Mouse (Mus musculus) ES-Bruce4 (cell line): ENCODE data around the gene Snapc1. TPM values are rescaled to one million over a fixed set of nuclear protein-coding genes. Genes with fewer than 3 reads are reported as not detected.

Source experiments
- H3K27ac ChIP-seq: 2 replicates; pipeline ENCODE4 v1.5.1; 2012; ENCODE audit warnings: low read length, inconsistent platforms; ENCODE audit not compliant: insufficient read depth
- H3K27me3 ChIP-seq: 2 replicates; pipeline ENCODE4 v1.6.1; 2012; ENCODE audit warnings: mild to moderate bottlenecking, low read length, inconsistent platforms; ENCODE audit not compliant: control insufficient read depth, poor library complexity, insufficient read depth, severe bottlenecking
- H3K36me3 ChIP-seq: 2 replicates; pipeline ENCODE4 v1.6.1; 2012; ENCODE audit warnings: inconsistent platforms, mild to moderate bottlenecking, low read length, moderate library complexity; ENCODE audit not compliant: control insufficient read depth, poor library complexity, insufficient read depth, severe bottlenecking
- H3K4me1 ChIP-seq: one replicate; pipeline ENCODE4 v1.8.1; 2011; ENCODE audit warnings: low read length; ENCODE audit not compliant: control insufficient read depth, insufficient read depth
- H3K4me3 ChIP-seq: 2 replicates; pipeline ENCODE4 v1.5.1; 2011; ENCODE audit warnings: low read depth, mild to moderate bottlenecking, low read length
- H3K9ac ChIP-seq: 2 replicates; pipeline ENCODE4 v1.6.1; 2012; ENCODE audit warnings: low read depth, mild to moderate bottlenecking, inconsistent platforms; ENCODE audit not compliant: poor library complexity, severe bottlenecking
- H3K9me3 ChIP-seq: replicated peaks from 2 replicates; pipeline ENCODE4 v1.6.1; 2012; ENCODE audit warnings: mild to moderate bottlenecking, low read length, inconsistent platforms; ENCODE audit not compliant: control insufficient read depth, poor library complexity, insufficient read depth, severe bottlenecking
- CTCF ChIP-seq: IDR thresholded peaks from one replicate; pipeline ENCODE4 v1.8.1; 2011; ENCODE audit warnings: low read depth, low read length
- EP300 ChIP-seq: IDR thresholded peaks from 2 replicates; pipeline ENCODE4 v1.6.1; 2011; ENCODE audit warnings: low read depth, low read length; ENCODE audit not compliant: insufficient read depth
- POLR2A ChIP-seq: IDR thresholded peaks from one replicate; pipeline ENCODE4 v1.8.1; 2011; ENCODE audit warnings: low read length; ENCODE audit not compliant: insufficient read depth
- polyA plus RNA-seq: library from polyadenylated mRNA; stranded (reverse); fragments of >200 nt; gene quantifications from 2 replicates; pipeline ENCODE4 v1.2.4, GENCODE M21; 2011; ENCODE audit warnings: low read depth; ENCODE audit not compliant: missing spikeins, insufficient read depth, insufficient read length

Gene Snapc1
- 26.9 and 31.0 TPM in 2 replicates for polyA plus RNA-seq

DNA sequence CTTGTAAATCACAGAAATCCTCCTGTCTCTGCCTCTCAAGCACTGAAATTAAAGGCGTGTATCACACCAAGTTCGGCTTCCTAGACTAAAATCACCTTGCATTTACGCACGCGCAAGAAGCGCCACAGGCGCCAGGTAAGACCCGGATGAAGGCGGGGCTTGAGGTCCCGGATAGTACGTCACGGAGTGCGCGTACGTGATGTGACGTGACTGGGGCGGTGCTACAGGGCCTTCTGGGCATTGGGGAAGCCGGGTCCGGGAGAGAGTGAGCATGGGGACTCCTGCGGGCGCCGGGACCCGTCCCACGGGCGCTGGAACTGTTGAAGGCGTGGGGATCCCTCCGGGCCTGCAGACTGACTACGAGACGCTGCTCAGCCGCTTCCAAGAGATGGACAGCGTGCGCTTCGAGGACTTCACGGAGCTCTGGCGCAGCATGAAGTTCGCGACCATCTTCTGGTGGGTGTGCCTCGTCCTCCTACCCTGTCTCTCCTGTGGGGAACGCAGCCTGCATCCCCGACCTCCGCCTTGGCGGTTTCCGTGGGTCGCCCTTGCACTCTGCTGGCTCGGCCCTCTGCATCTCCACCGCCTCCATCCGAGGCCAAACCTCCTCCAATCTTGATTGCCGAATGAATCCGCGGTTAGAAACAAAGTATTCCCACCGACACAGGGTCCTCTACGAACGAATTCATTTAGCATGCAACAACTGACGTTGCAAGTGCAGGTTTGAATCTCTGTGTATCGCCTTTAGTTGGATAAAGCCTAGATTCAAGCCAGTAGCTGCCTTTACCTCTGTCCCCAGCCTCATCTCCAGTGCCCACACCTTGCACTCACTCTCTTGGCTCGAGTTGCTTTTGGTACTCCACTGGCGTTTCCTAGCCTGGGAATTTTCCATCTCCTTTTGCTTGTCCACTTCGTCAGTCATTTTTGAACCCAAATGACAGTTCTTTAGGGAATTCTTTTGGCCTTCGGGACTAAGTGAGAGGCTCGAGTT lies at the start of gene Snapc1:
Gene Snapc1, plus strand, starts transcription at position 191 of the 991 bp plus-strand sequence.
- peak within 1 kb of the TSS; percentile 62 for H3K9ac ChIP-seq
- H3K4me3 ChIP-seq = peak within 1 kb of the TSS; percentile 92
- TF ChIP-seq EP300 (no peak), POLR2A (no peak), CTCF (no peak)
- H3K9me3 ChIP-seq = no peaks in the 10 kb centered on the region
- H3K27ac ChIP-seq = no peak within 1 kb of the TSS
- no peaks in the 10 kb centered on the region for H3K27me3 ChIP-seq
- no peaks in the 10 kb centered on the region for H3K4me1 ChIP-seq
- peaks cover 11% of the 10 kb centered on the region for H3K36me3 ChIP-seq

DNA sequence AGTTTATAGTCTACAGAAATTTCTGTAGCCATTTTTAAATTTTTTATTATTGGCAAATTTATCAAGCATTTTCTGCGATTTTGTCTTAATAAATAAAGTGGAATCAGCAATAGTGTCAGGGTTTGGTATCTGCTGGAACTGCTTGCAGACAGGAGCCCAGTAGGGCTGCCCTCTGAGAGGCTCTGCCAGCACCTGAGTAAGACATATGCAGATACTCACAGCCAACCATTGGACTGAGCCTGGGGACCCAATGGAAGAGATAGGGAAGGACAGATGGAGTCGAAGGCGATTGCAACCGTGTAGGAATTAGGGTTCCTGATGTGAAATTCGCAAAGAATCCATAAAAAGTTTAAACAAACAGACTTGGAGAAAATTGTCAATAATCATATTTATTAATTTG lies 45.8 kb upstream of the Snapc1 start:
- H3K4me1 ChIP-seq = no peaks in the 10 kb centered on the region
- H3K27me3 ChIP-seq = no peaks in the 10 kb centered on the region
- no peak overlapping the region for H3K9ac ChIP-seq
- H3K27ac ChIP-seq = no peak overlapping the region
- no peak overlapping the region for H3K4me3 ChIP-seq
- no peaks in the 10 kb centered on the region for H3K9me3 ChIP-seq
- H3K36me3 ChIP-seq = no peaks in the 10 kb centered on the region
- TF ChIP-seq POLR2A = no peak
- TF ChIP-seq EP300 = no peak
- no peak for TF ChIP-seq CTCF

DNA sequence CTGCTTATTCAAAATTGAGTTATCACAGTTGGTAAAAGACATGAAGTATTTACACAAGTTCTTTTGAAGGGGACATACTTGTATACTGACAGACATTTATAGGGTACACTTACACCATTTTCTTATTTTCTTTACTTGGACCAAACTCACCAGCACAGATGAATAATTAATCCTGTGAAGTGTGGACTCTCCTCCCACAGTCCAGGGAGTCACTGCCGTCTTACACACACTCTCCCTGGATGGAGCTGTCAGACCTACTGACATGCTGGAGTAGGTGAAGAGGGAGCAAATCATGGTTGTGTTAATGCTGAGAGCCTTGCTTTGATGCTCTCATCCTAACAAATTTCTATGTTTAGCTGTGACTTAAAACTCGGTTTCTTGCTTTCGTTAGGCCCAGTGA lies 34.0 kb upstream of the Snapc1 start:
- H3K27ac ChIP-seq = no peak overlapping the region
- H3K4me1 ChIP-seq = no peaks in the 10 kb centered on the region
- H3K4me3 ChIP-seq = no peak overlapping the region
- TF ChIP-seq POLR2A = no peak
- no peak for TF ChIP-seq EP300
- no peak overlapping the region for H3K9ac ChIP-seq
- H3K9me3 ChIP-seq = no peaks in the 10 kb centered on the region
- peaks cover 32% of the 10 kb centered on the region for H3K36me3 ChIP-seq
- H3K27me3 ChIP-seq = no peaks in the 10 kb centered on the region

DNA sequence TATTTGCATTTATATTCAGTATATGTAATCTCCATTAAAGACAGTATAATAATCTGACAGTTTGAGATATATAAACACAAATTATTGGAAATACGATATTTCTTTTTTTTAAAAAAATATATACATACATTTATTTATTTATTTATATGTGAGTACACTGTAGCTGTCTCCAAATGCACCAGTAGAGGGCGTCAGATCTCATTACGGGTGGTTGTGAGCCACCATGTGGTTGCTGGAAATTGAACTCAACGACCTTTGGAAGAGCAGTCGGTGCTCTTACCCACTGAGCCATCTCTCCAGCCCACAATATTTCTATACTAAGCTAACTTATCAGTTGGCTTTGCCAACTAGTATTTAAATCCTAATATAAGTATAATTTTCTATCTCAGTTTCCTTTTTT lies 33.0 kb upstream of the Snapc1 start:
- no peak overlapping the region for H3K4me3 ChIP-seq
- H3K27me3 ChIP-seq = no peaks in the 10 kb centered on the region
- no peaks in the 10 kb centered on the region for H3K9me3 ChIP-seq
- peaks cover 32% of the 10 kb centered on the region for H3K36me3 ChIP-seq
- H3K9ac ChIP-seq = no peak overlapping the region
- H3K27ac ChIP-seq = no peak overlapping the region
- TF ChIP-seq EP300 (no peak), POLR2A (no peak), CTCF (peak; percentile 49)
- no peaks in the 10 kb centered on the region for H3K4me1 ChIP-seq

DNA sequence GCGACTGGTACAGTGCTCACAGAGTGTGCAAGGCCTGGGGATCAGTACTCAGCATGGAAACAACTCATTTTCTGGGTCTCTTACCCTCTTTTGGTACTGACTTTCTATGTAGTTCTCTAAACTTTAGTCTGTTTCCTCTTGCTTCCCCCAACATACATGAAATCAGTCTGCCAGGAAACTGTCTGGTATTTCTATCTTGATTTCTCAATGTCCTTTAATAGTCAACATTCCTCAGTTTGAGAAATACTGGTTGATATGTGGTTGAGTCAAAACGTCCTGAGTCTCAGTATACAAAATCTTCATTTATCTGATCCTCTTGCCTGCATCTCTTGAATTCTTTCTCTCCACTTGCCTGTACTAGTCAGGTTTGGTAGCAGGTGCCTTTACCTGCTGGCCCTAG lies 29.8 kb upstream of the Snapc1 start:
- no peaks in the 10 kb centered on the region for H3K9me3 ChIP-seq
- H3K4me1 ChIP-seq = no peaks in the 10 kb centered on the region
- no peak overlapping the region for H3K9ac ChIP-seq
- H3K27ac ChIP-seq = no peak overlapping the region
- H3K4me3 ChIP-seq = no peak overlapping the region
- peaks cover 37% of the 10 kb centered on the region for H3K36me3 ChIP-seq
- no peaks in the 10 kb centered on the region for H3K27me3 ChIP-seq
- TF ChIP-seq EP300 = no peak
- TF ChIP-seq CTCF = no peak
- TF ChIP-seq POLR2A = no peak

DNA sequence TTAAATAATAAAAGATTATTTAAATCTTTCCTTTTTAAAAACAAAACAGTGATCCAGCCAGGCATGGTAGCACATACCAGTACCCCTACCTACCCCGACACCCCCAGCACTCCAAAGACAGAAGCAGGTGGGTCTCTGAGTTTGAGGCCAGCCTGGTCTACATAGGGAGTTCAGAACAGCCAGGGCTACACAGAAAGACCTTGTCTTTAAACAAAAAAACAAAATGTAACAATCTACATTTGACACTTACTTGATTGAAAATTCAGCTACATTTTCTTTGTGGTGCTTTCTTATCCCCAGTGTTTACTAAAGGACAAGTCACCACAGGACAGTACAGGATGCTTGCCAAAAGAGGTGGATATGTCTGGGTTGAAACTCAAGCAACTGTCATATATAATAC lies 26.9 kb upstream of the Snapc1 start, which contains the start of gene Gm49321:
Gene Gm49321, plus strand, starts transcription at position 301 of the 400 bp plus-strand sequence.
- Histone ChIP-seq H3K4me3 (no peak within 1 kb of the TSS), H3K9ac (no peak within 1 kb of the TSS), H3K4me1 (no peaks in the 10 kb centered on the region), H3K27me3 (no peaks in the 10 kb centered on the region), H3K9me3 (no peaks in the 10 kb centered on the region), H3K36me3 (peaks cover 39% of the 10 kb centered on the region), H3K27ac (no peak within 1 kb of the TSS)
- TF ChIP-seq EP300 (no peak), CTCF (no peak)
